Mouse (Mus musculus) cerebellum, adult (tissue): Measurements from ENCODE around the gene Zfp651.

Source experiments
- ATAC-seq: cut with Nextera tagmentation; 2 replicates; pipeline ENCODE4 v1.9.2; 2017; ENCODE audit warnings: mild to moderate bottlenecking, moderate library complexity, mixed read lengths; ENCODE audit not compliant: insufficient number of reproducible peaks, low FRiP score, low TSS enrichment

Zfp651 gene

GRCm38 (mm10) chr9:121807947-121808346 lies 48.8 kb downstream of the Zfp651 start:
- no peak for ATAC-seq

DNA sequence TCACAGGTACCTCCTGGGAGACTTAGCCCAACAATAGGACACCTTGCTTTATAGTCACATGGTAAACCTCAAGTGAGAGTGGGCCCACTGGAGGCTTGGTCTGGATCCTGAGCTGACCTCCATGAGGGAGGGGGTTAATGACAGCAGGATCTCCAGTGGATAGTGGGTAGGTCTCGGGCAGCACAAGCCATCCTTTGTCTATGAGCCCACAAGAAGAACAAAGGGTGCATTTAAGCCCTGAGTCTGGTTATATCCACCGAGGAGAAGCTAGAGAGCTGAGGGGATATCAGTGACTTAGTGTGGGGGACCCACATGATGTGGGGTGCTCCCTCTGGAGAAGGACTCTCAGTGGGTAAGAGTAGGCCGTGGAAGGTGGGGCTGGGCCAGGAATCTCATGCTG lies 49.4 kb downstream of the Zfp651 start:
- ATAC-seq = no peak

GRCm38 (mm10) chr9:121810081-121810821 lies 51.1 kb downstream of the Zfp651 start:
- no peak for ATAC-seq

DNA sequence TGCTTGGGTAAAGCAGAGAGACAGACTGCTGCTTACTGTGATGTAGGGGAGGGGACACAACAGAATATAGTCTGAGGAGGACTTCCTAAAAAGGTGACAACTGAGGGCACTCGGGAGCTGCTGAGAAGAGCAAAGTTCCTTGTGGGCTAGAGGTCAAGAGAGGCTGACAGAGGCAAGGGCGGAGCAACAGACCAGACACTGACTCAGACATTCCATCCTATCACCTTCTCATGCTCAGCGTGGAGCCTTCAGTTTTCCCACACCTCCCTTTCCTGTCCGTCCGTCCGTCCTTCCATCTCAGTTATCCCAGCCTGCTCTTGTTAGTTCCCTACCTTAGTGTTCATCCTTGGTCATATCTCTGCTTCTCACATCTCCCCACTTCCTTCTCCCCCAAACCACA lies 56.1 kb downstream of the Zfp651 start:
- ATAC-seq = no peak

DNA sequence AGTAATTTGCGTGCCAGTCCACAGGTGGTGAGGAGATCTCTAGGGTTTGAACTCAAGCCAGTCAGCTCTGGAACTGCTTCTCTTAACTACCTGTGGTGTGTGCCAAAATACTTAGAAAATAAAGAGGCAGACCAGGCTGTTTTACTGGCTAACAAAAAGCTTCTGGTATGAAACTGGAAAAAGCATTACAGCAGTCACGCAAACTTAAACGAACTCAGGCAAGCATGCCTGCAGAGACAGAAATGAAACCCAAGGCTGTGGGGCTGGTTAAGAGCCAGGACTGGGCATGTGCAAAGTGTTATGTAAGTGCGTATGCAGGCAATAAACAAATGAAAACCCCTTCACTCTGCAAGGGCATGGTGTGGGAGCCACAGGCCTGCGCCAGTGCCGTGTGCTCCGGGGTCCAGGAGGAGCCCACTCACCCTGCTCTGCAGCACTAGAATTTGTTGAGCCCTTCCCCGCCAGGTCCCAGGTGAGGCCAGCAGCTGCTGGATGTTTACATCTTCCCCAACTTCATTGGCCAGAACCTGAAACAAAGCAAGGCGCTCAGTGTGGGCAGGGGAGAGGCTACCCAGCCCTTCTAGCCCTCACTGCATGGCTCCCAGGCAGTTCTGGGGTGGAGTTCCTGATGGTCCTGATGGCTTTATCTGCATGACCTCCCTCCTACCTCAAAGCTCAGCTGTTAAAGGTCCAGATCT lies 60.1 kb downstream of the Zfp651 start:
- no peak for ATAC-seq

- ATAC-seq = peak; percentile 23
Observed at GRCm38 (mm10) chr9:121819771-121820471, 60.8 kb downstream of the Zfp651 start.

DNA sequence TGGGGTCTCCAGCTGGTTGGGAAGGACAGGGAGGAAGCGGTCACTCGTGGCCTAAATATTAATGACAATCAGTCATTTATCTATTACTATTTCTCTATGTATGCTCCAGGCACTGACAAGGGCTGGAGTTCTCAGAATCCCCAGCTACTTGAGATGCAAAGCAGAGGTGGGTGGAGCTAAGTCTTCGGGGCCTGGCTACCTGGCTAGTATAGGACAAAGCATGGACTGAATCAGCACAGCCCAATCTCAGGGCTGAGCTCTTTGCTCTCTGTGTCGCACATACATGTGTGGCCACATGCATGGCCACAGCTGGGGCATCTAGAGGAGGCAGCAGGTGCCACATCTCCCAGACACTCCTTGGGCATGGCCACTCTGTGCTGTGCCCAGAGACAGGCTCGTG lies 61.6 kb downstream of the Zfp651 start:
- no peak for ATAC-seq
